Mouse (Mus musculus) splenic B cell, adult 2 months (primary cell): ENCODE measurements around the gene Armh4.
"Not testable (repeated sequence)": the region's sequence is repeated elsewhere in the genome, so short reads cannot be mapped to it uniquely, and the experiment has no call there.

Source experiments
- DNase-seq: peaks from one replicate; pipeline ENCODE4 v3.0.0-alpha.2; 2011; ENCODE audit warnings: low read depth, low spot score
- H3K27me3 ChIP-seq: 2 replicates; pipeline ENCODE4 v1.6.1; 2012; ENCODE audit warnings: mild to moderate bottlenecking, low read length, moderate library complexity, mixed read lengths; ENCODE audit not compliant: control insufficient read depth, poor library complexity, insufficient read depth, severe bottlenecking
- H3K36me3 ChIP-seq: 2 replicates; pipeline ENCODE4 v1.6.1; 2012; ENCODE audit warnings: mild to moderate bottlenecking, low read length, moderate library complexity, mixed read lengths; ENCODE audit not compliant: control insufficient read depth, poor library complexity, insufficient read depth, severe bottlenecking

Gene Armh4

DNA sequence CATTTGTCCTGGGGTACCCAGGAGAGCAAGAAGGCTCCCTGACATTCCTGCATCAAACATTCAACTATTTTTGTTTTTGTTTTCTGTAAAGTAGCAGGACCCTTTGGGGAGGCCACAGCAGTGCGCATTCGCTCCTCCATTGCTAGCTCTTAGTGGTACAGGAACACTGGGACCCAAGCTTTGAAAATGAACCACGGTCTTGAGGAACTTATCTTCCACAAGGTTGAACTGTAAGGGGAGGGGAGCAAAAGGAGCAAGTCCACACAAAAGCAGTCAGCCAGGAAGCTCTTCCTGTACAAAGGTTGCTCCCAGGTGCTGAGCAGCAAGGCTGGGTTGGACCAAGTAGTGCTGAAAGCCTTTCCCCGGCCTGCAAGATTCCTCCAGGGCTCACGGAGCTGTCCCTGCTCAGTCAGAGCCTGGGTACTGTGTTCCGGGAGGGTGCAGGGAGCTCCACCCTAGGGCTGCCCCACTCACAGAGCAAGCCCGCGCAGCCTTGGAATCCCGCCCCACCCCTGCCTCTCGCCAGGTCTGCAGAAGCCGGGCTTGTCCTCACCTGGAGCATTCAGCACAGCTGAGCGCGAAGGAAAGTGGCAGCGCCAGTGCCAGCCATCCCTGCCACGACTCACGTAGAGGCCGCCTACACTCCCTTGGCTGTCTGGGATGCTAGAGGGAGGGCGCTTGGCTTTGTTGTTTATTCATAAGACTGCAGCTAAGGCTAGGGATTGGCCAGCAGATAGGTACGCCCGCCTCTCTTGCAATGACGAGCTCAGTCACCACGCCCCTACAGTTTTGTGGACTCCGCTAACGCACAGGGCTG lies at the start of gene Armh4:
Gene Armh4, minus strand, starts transcription at position 669 of the 817 bp plus-strand sequence.
- DNase-seq = no peak
- Histone ChIP-seq H3K27me3 (no peaks in the 10 kb centered on the region), H3K36me3 (no peaks in the 10 kb centered on the region)

DNA sequence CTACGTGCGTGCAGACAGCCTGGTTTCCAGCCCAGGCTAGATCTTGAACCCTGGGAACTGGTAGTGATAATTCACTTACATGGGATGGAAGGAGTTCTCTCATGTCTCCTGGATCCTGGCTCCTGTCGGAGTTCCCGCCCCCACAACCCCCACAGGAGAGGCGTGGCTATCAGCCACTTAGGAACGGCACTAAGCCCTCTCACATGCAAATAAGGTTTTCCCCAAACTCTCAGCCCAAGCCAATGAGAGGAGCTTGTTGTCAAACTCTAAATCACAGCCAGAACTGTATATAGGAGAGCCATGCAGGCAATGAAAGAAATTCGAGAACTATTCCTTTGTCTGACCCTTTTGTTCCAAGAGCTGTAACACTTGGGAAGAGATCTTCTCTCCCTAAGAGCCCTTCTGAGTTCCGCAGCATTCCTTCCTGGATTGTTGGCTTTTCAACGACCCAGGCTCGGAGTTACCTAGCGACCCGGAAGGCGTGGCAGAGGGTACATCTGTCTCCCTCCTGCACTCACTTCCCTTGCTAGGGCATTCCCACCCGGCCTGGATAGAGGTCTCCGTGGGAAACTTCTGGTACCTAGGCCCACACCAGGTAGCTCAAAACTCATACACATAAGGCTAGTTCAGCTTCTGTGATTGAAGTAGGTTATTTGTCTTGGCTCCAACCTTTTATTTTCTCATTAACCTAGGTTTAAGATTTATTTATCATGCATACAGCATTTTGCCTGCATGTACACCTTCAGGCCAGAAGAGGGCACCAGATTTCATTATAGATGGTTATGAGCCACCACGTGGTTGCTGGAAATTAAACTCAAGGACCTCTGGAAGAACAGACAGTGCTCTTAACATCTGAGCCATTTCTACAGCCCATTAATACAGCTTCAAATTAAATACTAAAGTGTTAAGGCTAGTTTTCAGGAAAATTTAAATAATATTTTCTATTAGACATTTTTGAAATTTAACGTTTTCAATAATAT lies 46.3 kb upstream of the Armh4 start:
- H3K36me3 ChIP-seq = no peaks in the 10 kb centered on the region
- no peaks in the 10 kb centered on the region for H3K27me3 ChIP-seq
- no peak for DNase-seq

DNA sequence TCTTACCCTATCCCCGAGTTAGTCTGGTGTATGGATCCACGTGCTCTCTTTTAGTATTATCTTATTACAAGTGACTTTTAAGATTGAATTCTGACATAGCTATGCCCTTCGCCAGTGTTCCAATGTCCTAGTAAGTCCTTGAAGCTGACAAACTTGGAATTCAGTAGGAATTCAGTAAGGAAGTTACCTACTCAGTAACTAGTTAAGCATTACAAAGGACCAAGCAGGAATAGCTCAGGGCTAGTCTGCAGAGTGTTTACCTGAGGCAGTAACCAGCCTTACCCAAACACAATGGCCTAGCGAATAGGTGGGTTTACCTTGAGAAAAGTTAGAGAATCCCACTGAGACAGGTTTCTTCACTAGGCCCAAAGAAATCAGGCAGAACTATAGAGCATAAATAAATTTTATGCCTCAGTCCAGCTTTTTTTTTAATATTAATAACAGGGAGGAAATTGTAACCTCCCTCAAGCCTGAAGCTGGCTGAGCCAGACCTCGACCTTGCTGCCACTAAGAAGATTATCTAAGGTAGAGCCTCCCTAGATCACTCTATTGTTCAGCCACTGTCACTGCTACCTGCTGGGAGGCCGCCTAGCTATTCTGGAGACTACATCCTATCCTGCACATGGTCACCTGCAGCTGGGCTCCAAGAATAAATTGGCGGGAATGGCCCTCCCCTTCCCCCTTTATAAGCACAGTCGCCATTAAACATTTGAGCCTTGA lies 36.7 kb upstream of the Armh4 start:
- not testable (repeated sequence) for H3K36me3 ChIP-seq, DNase-seq

DNA sequence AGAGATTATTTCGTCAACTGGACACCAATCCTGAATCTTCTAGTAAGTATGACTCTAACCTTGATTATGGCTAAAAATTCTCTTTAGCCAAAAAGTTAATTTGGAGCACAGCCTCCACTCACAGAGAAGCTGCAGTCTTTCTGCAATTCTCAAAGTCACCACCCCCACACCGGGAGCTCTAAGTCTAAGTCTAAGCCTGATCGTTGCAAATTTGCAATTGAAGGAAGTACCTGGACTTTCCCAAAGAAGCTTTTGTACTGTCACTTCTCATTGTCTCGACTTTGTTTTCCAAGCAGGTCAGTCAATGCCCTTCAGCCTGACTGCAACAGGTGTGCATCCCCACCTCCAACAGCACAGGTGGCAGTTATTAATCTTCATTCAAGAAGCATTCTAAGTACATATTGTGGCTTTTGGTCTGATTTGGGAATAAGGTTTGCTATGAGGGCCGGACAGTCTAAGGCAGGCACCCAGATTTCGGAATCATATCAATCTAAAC lies 35.6 kb upstream of the Armh4 start:
- H3K27me3 ChIP-seq = not testable (repeated sequence)

More for the DNA sequence above, 36.7 kb upstream of the Armh4 start:
- not testable (repeated sequence) for H3K27me3 ChIP-seq

DNA sequence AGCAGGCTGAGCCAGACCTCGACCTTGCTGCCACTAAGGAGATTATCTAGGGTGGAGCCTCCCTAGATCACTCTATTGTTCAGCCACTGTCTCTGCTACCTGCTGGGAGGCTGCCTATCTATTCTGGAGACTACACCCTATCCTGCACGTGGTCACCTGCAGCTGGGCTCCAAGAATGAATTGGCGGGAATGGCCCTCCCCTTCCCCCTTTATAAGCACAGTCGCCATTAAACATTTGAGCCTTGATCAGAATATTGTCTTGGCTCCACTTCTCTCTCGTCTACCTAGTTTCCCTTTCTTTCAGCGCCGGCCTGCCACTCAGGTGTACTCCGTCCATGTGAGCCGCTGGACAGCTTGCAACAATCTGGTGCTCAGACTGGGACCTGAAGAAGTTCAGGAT lies 29.8 kb upstream of the Armh4 start:
- not testable (repeated sequence) for H3K27me3 ChIP-seq, H3K36me3 ChIP-seq, DNase-seq

More for the DNA sequence above, 35.6 kb upstream of the Armh4 start:
- not testable (repeated sequence) for H3K36me3 ChIP-seq, DNase-seq

DNA sequence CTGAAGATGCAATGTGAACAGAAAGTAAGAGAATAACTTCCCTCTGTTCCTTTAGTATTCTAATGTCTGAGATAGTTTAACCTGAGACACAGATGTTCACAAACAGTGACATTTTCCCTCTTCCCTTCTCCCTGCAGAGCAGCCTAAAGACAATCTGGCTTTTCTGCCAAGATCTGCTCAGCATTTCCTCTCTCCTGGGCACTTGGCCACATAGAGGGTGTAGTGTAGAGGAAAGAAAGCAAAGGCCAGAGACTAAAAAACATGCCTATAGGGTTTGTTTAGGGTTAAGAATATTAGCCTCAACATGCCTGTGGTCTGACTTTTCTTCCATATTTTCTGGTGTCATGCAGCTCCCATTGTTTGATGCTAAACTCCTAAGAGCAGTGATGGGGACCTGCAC lies 21.9 kb upstream of the Armh4 start:
- not testable (repeated sequence) for DNase-seq, H3K27me3 ChIP-seq, H3K36me3 ChIP-seq

DNA sequence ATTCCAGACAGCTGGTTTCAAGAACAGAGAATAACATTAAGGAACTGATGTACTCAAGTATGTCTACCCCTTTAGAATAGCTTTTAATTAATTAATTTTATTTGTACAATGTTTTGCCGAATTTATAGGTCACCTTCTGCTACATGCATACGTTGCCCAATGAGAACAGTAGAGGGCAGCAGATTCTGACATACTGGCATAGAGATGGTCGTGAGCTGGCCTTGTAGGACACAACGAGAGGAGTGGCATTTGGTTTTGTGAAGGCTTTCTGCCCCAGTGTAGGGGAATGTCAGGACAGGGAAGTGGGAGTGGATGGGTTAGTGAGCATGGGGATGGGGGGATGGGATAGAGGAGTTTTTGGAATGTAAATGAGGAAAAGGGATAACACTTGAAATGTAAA lies 18.3 kb upstream of the Armh4 start:
- H3K36me3 ChIP-seq = no peaks in the 10 kb centered on the region
- no peaks in the 10 kb centered on the region for H3K27me3 ChIP-seq
- no peak for DNase-seq

DNA sequence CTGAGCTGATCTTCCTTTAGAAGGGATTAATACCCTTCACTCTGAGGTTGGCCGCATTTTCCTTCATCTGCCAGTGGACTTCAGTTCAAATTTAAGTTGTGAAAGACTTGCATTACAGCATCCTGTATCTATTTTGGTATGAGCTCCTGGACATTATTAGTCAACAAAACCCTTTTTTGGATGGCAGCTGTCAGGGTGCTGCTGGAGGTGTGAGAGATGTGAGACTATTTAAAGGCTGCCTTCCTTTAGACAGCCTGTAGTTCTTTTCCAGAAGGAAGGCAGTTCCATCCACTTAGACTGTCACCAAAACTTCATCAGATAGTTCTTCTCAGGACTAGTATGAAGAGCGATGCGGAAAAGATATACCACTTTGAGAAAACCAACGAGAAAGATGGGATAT lies 10.8 kb upstream of the Armh4 start:
- Histone ChIP-seq H3K27me3 (no peaks in the 10 kb centered on the region), H3K36me3 (no peaks in the 10 kb centered on the region)
- DNase-seq = no peak

DNA sequence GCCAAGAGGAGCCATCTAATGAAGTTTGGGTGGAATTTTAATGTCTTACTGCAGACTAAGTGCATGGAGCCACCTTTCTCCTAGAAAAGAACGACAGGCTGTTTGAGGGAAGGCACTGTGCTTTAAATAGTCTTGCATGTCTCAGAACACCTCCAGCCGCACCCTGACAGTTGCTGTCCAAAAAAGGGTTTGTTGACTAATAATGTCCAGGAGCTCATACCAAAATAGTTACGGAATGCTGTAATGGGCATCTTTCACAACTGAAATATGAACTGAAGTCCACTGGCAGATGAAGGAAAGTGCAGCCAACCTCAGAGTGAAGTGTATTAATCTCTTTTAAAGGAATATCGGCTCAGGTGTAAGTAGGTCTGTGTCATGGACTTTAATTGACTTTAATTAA lies 7.4 kb upstream of the Armh4 start:
- no peak for DNase-seq
- Histone ChIP-seq H3K27me3 (no peaks in the 10 kb centered on the region), H3K36me3 (no peaks in the 10 kb centered on the region)

DNA sequence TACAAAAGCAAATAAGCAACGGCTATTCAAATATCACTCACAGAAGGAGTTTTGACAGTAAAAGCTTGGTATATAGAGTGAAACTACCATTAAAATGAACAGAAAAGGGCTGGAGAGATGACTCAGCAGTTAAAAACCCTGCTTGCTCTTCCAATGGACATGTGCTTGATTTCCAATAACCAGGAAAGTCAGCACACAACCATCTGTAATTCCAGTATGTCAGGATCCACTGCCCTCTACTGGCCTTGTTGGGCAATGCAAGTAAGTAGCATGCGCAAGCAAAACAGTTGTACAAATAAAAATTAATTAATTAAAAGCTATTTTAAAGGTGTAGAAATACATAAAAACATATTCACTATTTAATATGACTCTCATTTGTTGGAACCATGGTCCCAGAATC lies 2.6 kb upstream of the Armh4 start:
- peak; percentile 3 for DNase-seq
- Histone ChIP-seq H3K36me3 (no peaks in the 10 kb centered on the region), H3K27me3 (no peaks in the 10 kb centered on the region)

DNA sequence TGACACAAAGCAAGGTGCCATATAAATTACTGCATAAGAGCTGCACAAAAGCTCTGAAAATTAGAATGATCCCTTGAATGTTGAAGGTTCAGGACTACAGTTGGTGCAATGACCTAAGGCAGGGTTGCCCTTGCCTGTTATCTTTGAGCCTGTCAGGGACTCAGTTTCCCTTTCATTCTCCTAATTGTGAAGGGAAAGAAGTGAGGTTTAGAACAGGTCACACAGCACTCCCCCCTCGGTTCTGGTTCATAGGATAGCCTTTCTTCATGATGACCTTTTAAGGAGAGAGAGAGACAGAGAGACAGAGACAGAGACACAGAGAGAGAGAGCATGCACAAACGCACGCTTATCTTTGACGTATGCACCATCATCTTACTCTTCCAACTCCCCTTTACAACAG lies 683 bp upstream of the Armh4 start:
- Histone ChIP-seq H3K27me3 (no peaks in the 10 kb centered on the region), H3K36me3 (no peaks in the 10 kb centered on the region)
- no peak for DNase-seq

DNA sequence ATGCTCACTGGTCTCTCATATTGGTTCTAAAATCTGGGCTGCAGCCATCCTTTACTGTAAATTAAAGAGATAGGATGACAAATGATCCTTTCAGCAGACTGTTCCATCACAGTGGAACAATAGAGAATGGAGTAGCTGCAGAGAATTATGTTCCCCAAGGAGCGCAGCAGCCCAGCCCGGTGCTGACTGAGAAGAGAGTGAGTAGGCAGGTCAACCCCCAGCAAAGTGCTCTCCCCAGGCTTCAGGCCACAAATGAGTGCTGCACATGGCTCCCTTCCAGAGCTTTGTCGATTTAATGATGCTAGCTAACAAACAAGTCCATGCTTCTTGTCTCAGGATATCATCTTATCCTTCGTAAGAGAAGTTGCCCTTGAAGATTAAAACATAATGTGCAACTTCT lies 2.8 kb downstream of the Armh4 start:
- Histone ChIP-seq H3K36me3 (no peaks in the 10 kb centered on the region), H3K27me3 (no peaks in the 10 kb centered on the region)
- DNase-seq = no peak

DNA sequence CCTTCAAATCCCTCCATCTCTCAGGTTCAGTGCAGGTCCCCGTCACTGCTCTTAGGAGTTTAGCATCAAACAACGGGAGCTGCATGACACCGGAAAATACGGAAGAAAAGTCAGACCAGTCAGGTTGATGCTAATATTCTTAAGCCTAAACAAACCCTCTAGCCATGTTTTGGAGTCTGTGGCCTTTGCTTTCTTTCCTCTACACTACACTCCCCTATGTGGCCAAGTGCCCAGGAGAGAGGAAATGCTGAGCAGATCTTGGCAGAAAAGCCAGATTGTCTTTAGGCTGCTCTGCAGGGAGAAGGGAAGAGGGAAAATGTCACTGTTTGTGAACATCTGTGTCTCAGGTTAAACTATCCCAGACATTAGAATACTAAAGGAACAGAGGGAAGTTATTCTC lies 5.6 kb downstream of the Armh4 start:
- H3K36me3 ChIP-seq, H3K27me3 ChIP-seq, DNase-seq: not testable (repeated sequence)

DNA sequence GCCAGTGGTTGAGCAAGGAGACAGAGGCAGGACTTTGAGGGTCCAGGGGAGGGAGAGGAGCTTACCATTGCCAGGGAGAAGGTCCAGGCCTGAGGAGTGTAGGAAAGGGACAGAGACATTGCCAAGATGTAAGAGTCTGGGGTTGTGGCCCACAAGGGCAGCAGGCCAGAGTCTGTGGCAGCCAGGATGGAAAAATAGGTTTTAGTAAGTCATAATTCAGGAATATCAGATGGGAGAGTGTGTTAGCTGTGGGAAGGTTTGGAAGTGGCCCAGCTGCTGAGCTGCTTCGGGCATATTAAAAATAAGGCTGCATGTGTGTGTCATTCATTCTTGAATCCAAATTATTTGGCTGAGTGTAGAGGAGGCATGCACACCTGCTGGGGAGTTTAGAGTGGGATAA lies 11.4 kb downstream of the Armh4 start:
- Histone ChIP-seq H3K27me3 (no peaks in the 10 kb centered on the region), H3K36me3 (no peaks in the 10 kb centered on the region)
- no peak for DNase-seq
